Mouse (Mus musculus) neural tube, embryonic 15.5 days (tissue): Measurements from ENCODE around the gene Cypt3. TPM values are rescaled to one million over a fixed set of nuclear protein-coding genes. Genes with fewer than 3 reads are reported as not detected.

Experiments used
- ATAC-seq: fragments of 200-750 bp; cut with Nextera tagmentation; 2 replicates; pipeline ENCODE4 v1.8.0; 2017; ENCODE audit warnings: mild to moderate bottlenecking, moderate TSS enrichment, moderate library complexity; ENCODE audit not compliant: low FRiP score
- H3K27ac ChIP-seq: fragments of 300-500 bp; sonication (generic); replicated peaks from 2 replicates; pipeline ENCODE4 v1.5.1; 2015; ENCODE audit warnings: mild to moderate bottlenecking, inconsistent platforms
- H3K27me3 ChIP-seq: fragments of 300-500 bp; sonication (generic); replicated peaks from 2 replicates; pipeline ENCODE4 v1.6.1; 2015; ENCODE audit warnings: inconsistent platforms
- H3K36me3 ChIP-seq: fragments of 300-500 bp; sonication (generic); 2 replicates; pipeline ENCODE4 v1.6.1; 2015; ENCODE audit warnings: inconsistent platforms
- H3K4me1 ChIP-seq: fragments of 300-500 bp; sonication (generic); 2 replicates; pipeline ENCODE4 v1.6.1; 2015; ENCODE audit warnings: inconsistent platforms
- H3K4me2 ChIP-seq: fragments of 300-500 bp; sonication (generic); 2 replicates; pipeline ENCODE4 v1.6.1; 2015; ENCODE audit warnings: inconsistent platforms, mild to moderate bottlenecking, moderate library complexity
- H3K4me3 ChIP-seq: fragments of 300-500 bp; sonication (generic); replicated peaks from 2 replicates; pipeline ENCODE4 v1.5.1; 2015; ENCODE audit warnings: mild to moderate bottlenecking, inconsistent platforms
- H3K9ac ChIP-seq: fragments of 300-500 bp; sonication (generic); replicated peaks from 2 replicates; pipeline ENCODE4 v1.6.1; 2015; ENCODE audit warnings: mild to moderate bottlenecking, inconsistent platforms
- H3K9me3 ChIP-seq: fragments of 300-500 bp; sonication (generic); replicated peaks from 2 replicates; pipeline ENCODE4 v1.6.1; 2016; ENCODE audit warnings: inconsistent platforms
- WGBS: fragments of 180-500 bp; shearing (Covaris S2); methylation state at CpG from one replicate; pipeline ENCODE4 v1.1.7; 2015; ENCODE audit warnings: mixed read lengths; 5-methylcytosine and 5-hydroxymethylcytosine counted together
- polyA plus RNA-seq: library from polyadenylated mRNA; unstranded; fragments of >200 nt; fragmentation: Nextera tagmentation; extraction: Ambion mirVana; gene quantifications from 2 replicates; pipeline ENCODE4 v1.2.1, GENCODE M21; 2015

Gene Cypt3
- not detected in 2 replicates for polyA plus RNA-seq

GRCm38 (mm10) chrX:153558293-153558692 lies at the start of gene Cypt3:
Gene Cypt3, plus strand, starts transcription at chrX:153558593.
- no peak for ATAC-seq
- Histone ChIP-seq H3K27me3 (no peaks in the 10 kb centered on the region), H3K9ac (no peak within 1 kb of the TSS), H3K27ac (no peak within 1 kb of the TSS), H3K4me1 (no peaks in the 10 kb centered on the region), H3K36me3 (no peaks in the 10 kb centered on the region), H3K4me3 (no peak within 1 kb of the TSS), H3K9me3 (no peaks in the 10 kb centered on the region), H3K4me2 (no peak within 1 kb of the TSS)
- 73% methylated on average over 7 of the region's 7 CpGs for WGBS

DNA sequence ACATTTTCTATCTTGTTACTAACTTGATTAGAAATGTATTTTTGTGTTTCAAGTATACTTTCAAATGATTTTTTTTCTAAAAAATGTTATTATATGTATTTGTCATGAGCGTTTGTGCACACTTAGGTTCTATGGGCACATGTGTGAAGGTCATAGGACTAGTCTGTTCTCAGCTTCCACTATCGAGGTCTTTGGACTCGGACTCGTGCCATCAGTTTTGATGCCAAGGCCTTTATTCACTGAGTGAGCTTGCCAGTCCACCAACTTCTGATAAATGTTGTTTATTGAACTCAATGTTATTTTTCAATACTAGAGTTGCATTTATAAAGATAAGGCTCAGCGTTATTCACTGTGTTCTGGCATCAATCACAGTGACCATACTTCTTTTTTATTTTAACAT lies 42.9 kb upstream of the Cypt3 start:
- no peaks in the 10 kb centered on the region for H3K27me3 ChIP-seq
- 93% methylated on average over 5 of the region's 5 CpGs for WGBS
- H3K27ac ChIP-seq, result no peak overlapping the region
- ATAC-seq, result no peak
- H3K4me2 ChIP-seq, result no peak overlapping the region
- no peaks in the 10 kb centered on the region for H3K4me1 ChIP-seq
- no peak overlapping the region for H3K9ac ChIP-seq
- no peak overlapping the region for H3K4me3 ChIP-seq
- no peaks in the 10 kb centered on the region for H3K36me3 ChIP-seq
- H3K9me3 ChIP-seq, result no peaks in the 10 kb centered on the region

DNA sequence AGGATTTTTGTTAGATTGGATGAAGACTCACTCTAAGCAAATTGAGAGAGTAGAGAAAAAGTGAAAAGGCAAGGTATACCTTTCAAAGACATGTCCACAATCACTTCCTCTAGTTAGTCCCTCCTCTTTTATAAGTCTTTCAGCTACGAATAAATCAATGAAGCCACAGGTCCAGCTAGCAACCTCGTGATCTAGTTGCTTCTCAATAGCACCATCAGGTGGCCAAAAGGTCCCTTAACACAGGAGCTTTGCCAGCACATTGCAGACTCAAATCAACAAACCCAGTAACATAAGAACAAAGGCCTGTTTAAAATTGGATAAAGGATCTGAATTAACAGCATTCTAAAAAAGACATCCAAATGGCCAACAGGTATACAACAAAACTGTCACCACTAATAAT lies 30.0 kb upstream of the Cypt3 start:
- Histone ChIP-seq H3K4me1 (no peaks in the 10 kb centered on the region), H3K4me3 (no peak overlapping the region), H3K9me3 (no peaks in the 10 kb centered on the region), H3K27ac (no peak overlapping the region), H3K27me3 (no peaks in the 10 kb centered on the region), H3K9ac (no peak overlapping the region), H3K4me2 (no peak overlapping the region), H3K36me3 (no peaks in the 10 kb centered on the region)
- no peak for ATAC-seq
- 20% methylated on average over 2 of the region's 2 CpGs for WGBS

GRCm38 (mm10) chrX:153556634-153557033 lies 1.8 kb upstream of the Cypt3 start:
- Histone ChIP-seq H3K27ac (no peak overlapping the region), H3K9ac (no peak overlapping the region), H3K4me1 (no peaks in the 10 kb centered on the region), H3K27me3 (no peaks in the 10 kb centered on the region), H3K4me2 (no peak overlapping the region), H3K36me3 (no peaks in the 10 kb centered on the region), H3K4me3 (no peak overlapping the region), H3K9me3 (no peaks in the 10 kb centered on the region)
- ATAC-seq, result no peak
- 36% methylated on average over 2 of the region's 2 CpGs for WGBS

DNA sequence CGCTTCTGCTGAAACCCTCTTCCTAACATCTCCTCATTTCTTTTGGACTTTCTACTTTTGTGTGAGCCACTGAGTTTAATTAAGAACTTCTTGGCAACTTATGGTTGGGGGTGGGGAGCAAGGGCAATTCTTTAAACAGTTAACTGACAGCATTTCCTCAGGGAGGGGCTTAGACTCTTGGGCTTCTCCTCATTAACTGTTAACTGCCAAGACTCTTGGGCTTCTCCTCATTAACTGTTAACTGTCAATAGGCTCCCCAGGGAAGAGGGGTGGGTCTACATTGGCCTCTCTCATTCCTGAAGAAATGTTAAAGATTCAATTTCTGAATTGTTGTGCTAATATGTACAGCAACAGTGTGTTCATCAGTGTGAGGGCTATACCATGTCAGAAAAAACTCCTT lies 6.3 kb downstream of the Cypt3 start:
- no peaks in the 10 kb centered on the region for H3K9me3 ChIP-seq
- H3K27me3 ChIP-seq, result no peaks in the 10 kb centered on the region
- H3K9ac ChIP-seq, result no peak overlapping the region
- no peak overlapping the region for H3K4me3 ChIP-seq
- no peak overlapping the region for H3K4me2 ChIP-seq
- WGBS, result 97% methylated on average over 1 of the region's 1 CpGs
- no peaks in the 10 kb centered on the region for H3K36me3 ChIP-seq
- no peak overlapping the region for H3K27ac ChIP-seq
- ATAC-seq, result no peak
- H3K4me1 ChIP-seq, result no peaks in the 10 kb centered on the region

GRCm38 (mm10) chrX:153599583-153599982 lies 41.2 kb downstream of the Cypt3 start:
- no peak overlapping the region for H3K27ac ChIP-seq
- WGBS, result 60% methylated on average over 2 of the region's 2 CpGs

More at GRCm38 (mm10) chrX:153599583-153599982, 41.2 kb downstream of the Cypt3 start:
- no peak overlapping the region for H3K4me3 ChIP-seq
- H3K27me3 ChIP-seq, result no peaks in the 10 kb centered on the region
- no peaks in the 10 kb centered on the region for H3K9me3 ChIP-seq
- ATAC-seq, result no peak
- H3K9ac ChIP-seq, result no peak overlapping the region
- H3K36me3 ChIP-seq, result no peaks in the 10 kb centered on the region
- no peaks in the 10 kb centered on the region for H3K4me1 ChIP-seq
- H3K4me2 ChIP-seq, result no peak overlapping the region

Other genes with a start within 250 kb of the Cypt3 start
- 38.5 and 42.0 TPM in 2 replicates for gene Ubqln2, start 60.4 kb upstream of the Cypt3 start, polyA plus RNA-seq
- gene Kctd12b, start 137.8 kb downstream of the Cypt3 start, polyA plus RNA-seq, result 2.6 and 3.7 TPM in 2 replicates
- gene Nbdy, start 165.0 kb downstream of the Cypt3 start, polyA plus RNA-seq, result 144 and 163 TPM in 2 replicates